In genomic region chr5:114126008-114126407, GRCm38 (mm10) we compare ENCODE assay signal across 17 mouse cellular contexts. TPM values are rescaled to one million over a fixed set of nuclear protein-coding genes. Genes with fewer than 3 reads are reported as not detected.
"Had no signal": no experiment of that assay in that cellular context is flagged by ENCODE, and none has a peak within 500 bp of the region (broad histone marks: within the 10 kb centered on the region; RNA-seq: fewer than 3 reads in every experiment).

No protein-coding gene starts in this region.

- H3K27ac ChIP-seq: left cerebral cortex, adult 2 months; limb, embryonic 15.5 days; midbrain, embryonic 10.5 days; neural tube, embryonic 13.5 days had no signal

- H3K9ac ChIP-seq: limb, embryonic 15.5 days; neural tube, embryonic 13.5 days had no signal

- H3K27me3 ChIP-seq: limb, embryonic 15.5 days; neural tube, embryonic 13.5 days had no signal

- H3K4me2 ChIP-seq: limb, embryonic 15.5 days; neural tube, embryonic 13.5 days had no signal

- ATAC-seq: intestine, postnatal 0 days; lung, postnatal 0 days; midbrain, embryonic 16.5 days had no signal

- DNase-seq: kidney, adult 8-10 months; kidney, postnatal 25 days; lung, adult 2 months; lung, postnatal 4 days; retina, postnatal 1 day; right cerebral cortex, postnatal 4 days; spleen, adult 18-20 months; thymus, adult 18-20 months; thymus, postnatal 14 days had no signal

- H3K9me3 ChIP-seq: limb, embryonic 15.5 days; midbrain, embryonic 10.5 days; neural tube, embryonic 13.5 days had no signal

- H3K4me3 ChIP-seq: left cerebral cortex, adult 2 months; limb, embryonic 15.5 days; neural tube, embryonic 13.5 days had no signal

RNA-seq across cellular contexts. Expression of gene Svop, which starts 34.6 kb away (rescaled TPM):
- total RNA-seq: megakaryocyte, adult 5-6 weeks had no signal
- polyA plus RNA-seq: lung, adult 2 months; lung, postnatal 0 days had no signal
